Mouse (Mus musculus) B cell, adult (primary cell): ENCODE results near the gene Panx1. TPM values are rescaled to one million over a fixed set of nuclear protein-coding genes. Genes with fewer than 3 reads are reported as not detected.

Experiments
- total RNA-seq: library from RNA; stranded (reverse); gene quantifications from 4 replicates; pipeline ENCODE4 v1.2.4, GENCODE M21; 2023; ENCODE audit not compliant: inconsistent age

The Panx1 gene
- 43.9 to 56.0 TPM (median 49.1 TPM) in 4 replicates for total RNA-seq

DNA sequence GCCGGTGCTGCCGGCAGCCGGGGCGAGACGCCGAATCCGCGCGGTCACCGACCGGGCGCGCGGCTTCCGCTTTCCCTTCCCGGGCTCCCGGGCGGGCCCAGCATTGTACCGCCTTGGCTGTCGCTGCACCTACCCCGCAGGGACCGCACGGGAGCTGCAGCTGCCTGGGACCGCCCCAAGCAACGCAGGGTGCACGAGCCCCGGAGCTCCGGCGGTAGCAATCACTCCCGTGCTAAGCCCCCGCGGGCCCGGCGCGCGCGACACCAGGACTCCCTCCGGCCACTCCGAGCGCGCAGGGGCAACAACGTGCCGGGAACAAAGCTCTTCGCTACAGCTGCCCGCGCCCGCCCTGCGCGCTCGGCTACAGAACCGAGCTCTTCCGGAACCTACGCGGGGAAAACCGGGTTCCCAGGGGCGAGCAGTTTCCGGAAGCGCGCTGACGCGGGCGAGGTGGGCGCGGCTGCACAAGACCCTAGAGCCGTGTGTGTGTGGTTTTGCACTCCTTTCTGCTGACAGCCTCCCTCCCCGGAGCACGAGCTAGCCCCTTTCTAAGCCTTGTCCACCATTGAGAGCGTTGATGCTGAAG lies at the start of gene Panx1:
TSS of gene Panx1 (minus strand) at position 395 of the 586 bp plus-strand sequence.

Other genes with a start within 250 kb of the Panx1 start
- not detected in 4 replicates for gene Gpr83, start 185.3 kb downstream of the Panx1 start, total RNA-seq
- 0.81 to 1.1 TPM (median 0.81 TPM) in 3 of 4 replicates, not detected in the other for gene Izumo1r, start 141.5 kb downstream of the Panx1 start, total RNA-seq
- not detected in 4 replicates for gene Hephl1, start 66.6 kb upstream of the Panx1 start, total RNA-seq
- gene Vstm5, start 193.6 kb upstream of the Panx1 start, total RNA-seq, result not detected in 4 replicates
- 42.8 to 48.9 TPM (median 47.4 TPM) in 4 replicates for gene Med17, start 234.5 kb upstream of the Panx1 start, total RNA-seq